Mouse (Mus musculus) liver, embryonic 11.5 days (tissue): ENCODE measurements around the gene Tbc1d9. TPM values are rescaled to one million over a fixed set of nuclear protein-coding genes. Genes with fewer than 3 reads are reported as not detected.
A peak's percentile ranks its signal among the peaks of the same experiment; 100 is the strongest.

Experiments
- ATAC-seq: fragments of 200-750 bp; cut with Nextera tagmentation; replicated peaks from 2 replicates; pipeline ENCODE4 v1.8.0; 2017; ENCODE audit warnings: moderate number of reproducible peaks, mild to moderate bottlenecking, moderate TSS enrichment, moderate library complexity; ENCODE audit not compliant: low FRiP score
- DNase-seq: peaks from one replicate; pipeline ENCODE4 v3.0.0-alpha.2; 2017; ENCODE audit warnings: low spot score
- H3K27ac ChIP-seq: fragments of 300-500 bp; sonication (generic); 2 replicates; pipeline ENCODE4 v1.5.1; 2014; ENCODE audit warnings: mild to moderate bottlenecking, low read depth, low read length, control low read depth
- H3K27me3 ChIP-seq: fragments of 300-500 bp; sonication (generic); replicated peaks from 2 replicates; pipeline ENCODE4 v1.6.1; 2014; ENCODE audit warnings: low read length, mixed read lengths; ENCODE audit not compliant: control insufficient read depth, insufficient read depth
- H3K36me3 ChIP-seq: fragments of 300-500 bp; sonication (generic); 2 replicates; pipeline ENCODE4 v1.6.1; 2014; ENCODE audit warnings: mild to moderate bottlenecking, low read length, moderate library complexity, mixed read lengths; ENCODE audit not compliant: control insufficient read depth, insufficient read depth
- H3K4me1 ChIP-seq: fragments of 300-500 bp; sonication (generic); replicated peaks from 2 replicates; pipeline ENCODE4 v1.6.1; 2014; ENCODE audit warnings: low read length, mixed read lengths; ENCODE audit not compliant: control insufficient read depth, insufficient read depth
- H3K4me2 ChIP-seq: fragments of 300-500 bp; sonication (generic); 2 replicates; pipeline ENCODE4 v1.6.1; 2014; ENCODE audit warnings: mild to moderate bottlenecking, control low read depth, moderate library complexity
- H3K4me3 ChIP-seq: fragments of 300-500 bp; sonication (generic); 2 replicates; pipeline ENCODE4 v1.5.1; 2014; ENCODE audit warnings: low read depth, low read length, control low read depth
- H3K9ac ChIP-seq: fragments of 300-500 bp; sonication (generic); 2 replicates; pipeline ENCODE4 v1.6.1; 2014; ENCODE audit warnings: low read depth, low read length, control low read depth
- H3K9me3 ChIP-seq: fragments of 300-500 bp; sonication (generic); 2 replicates; pipeline ENCODE4 v1.6.1; 2016; ENCODE audit warnings: low read length, inconsistent platforms, mixed read lengths; ENCODE audit not compliant: control insufficient read depth
- WGBS: fragments of 180-500 bp; shearing (Covaris S2); extraction: QIAGEN DNeasy Blood & Tissue Kit; methylation state at CpG from one replicate; pipeline ENCODE4 v1.1.7; 2014; 5-methylcytosine and 5-hydroxymethylcytosine counted together
- polyA plus RNA-seq: library from polyadenylated mRNA; unstranded; fragments of >200 nt; fragmentation: Nextera tagmentation; extraction: Ambion mirVana; gene quantifications from 2 replicates; pipeline ENCODE4 v1.2.1, GENCODE M21; 2014

The Tbc1d9 gene
- polyA plus RNA-seq, 1 experiment from 2014 or later, result 0.86 TPM

GRCm38 (mm10) chr8:83210676-83211075 lies 45.5 kb downstream of the Tbc1d9 start:
- ATAC-seq, result no peak
- WGBS, result 85% methylated on average over 7 of the region's 7 CpGs

GRCm38 (mm10) chr8:83215065-83215464 lies 49.9 kb downstream of the Tbc1d9 start:
- no peak overlapping the region for H3K4me3 ChIP-seq
- no peaks in the 10 kb centered on the region for H3K36me3 ChIP-seq
- H3K4me2 ChIP-seq, result peak overlapping the region; percentile 53
- H3K4me1 ChIP-seq, result peaks cover 17% of the 10 kb centered on the region
- WGBS, result 24% methylated on average over 5 of the region's 5 CpGs
- H3K9ac ChIP-seq, result peak overlapping the region; percentile 40; the same call in 1 of the 2 replicates
- DNase-seq, result no peak
- H3K27ac ChIP-seq, result peak overlapping the region; percentile 94
- H3K9me3 ChIP-seq, result no peaks in the 10 kb centered on the region
- H3K27me3 ChIP-seq, result no peaks in the 10 kb centered on the region
- ATAC-seq, result peak; percentile 98

More at GRCm38 (mm10) chr8:83210676-83211075, 45.5 kb downstream of the Tbc1d9 start:
- H3K9ac ChIP-seq, result no peak overlapping the region
- peaks cover 10% of the 10 kb centered on the region for H3K4me1 ChIP-seq
- H3K27ac ChIP-seq, result no peak overlapping the region
- no peak overlapping the region for H3K4me3 ChIP-seq
- no peak overlapping the region for H3K4me2 ChIP-seq
- H3K36me3 ChIP-seq, result no peaks in the 10 kb centered on the region
- no peak for DNase-seq
- H3K27me3 ChIP-seq, result no peaks in the 10 kb centered on the region; the same call in 1 of the 2 replicates
- no peaks in the 10 kb centered on the region for H3K9me3 ChIP-seq

GRCm38 (mm10) chr8:83216520-83216919 lies 51.4 kb downstream of the Tbc1d9 start:
- H3K9ac ChIP-seq, result no peak overlapping the region
- no peak overlapping the region for H3K4me3 ChIP-seq
- H3K27ac ChIP-seq, result no peak overlapping the region
- WGBS, result 80% methylated on average over 6 of the region's 6 CpGs
- no peaks in the 10 kb centered on the region for H3K27me3 ChIP-seq
- peaks cover 17% of the 10 kb centered on the region for H3K4me1 ChIP-seq
- ATAC-seq (no peak), DNase-seq (no peak)
- H3K9me3 ChIP-seq, result no peaks in the 10 kb centered on the region
- H3K36me3 ChIP-seq, result no peaks in the 10 kb centered on the region
- peak overlapping the region; percentile 53 for H3K4me2 ChIP-seq

- Histone ChIP-seq H3K9ac (no peak overlapping the region), H3K36me3 (no peaks in the 10 kb centered on the region), H3K27me3 (no peaks in the 10 kb centered on the region), H3K9me3 (no peaks in the 10 kb centered on the region), H3K27ac (no peak overlapping the region), H3K4me3 (no peak overlapping the region), H3K4me2 (no peak overlapping the region), H3K4me1 (peaks cover 17% of the 10 kb centered on the region)
- ATAC-seq, result no peak
- no peak for DNase-seq
- 82% methylated on average over 9 of the region's 9 CpGs for WGBS
Observed at GRCm38 (mm10) chr8:83217196-83217595, 52.0 kb downstream of the Tbc1d9 start.

- no peaks in the 10 kb centered on the region for H3K36me3 ChIP-seq
- H3K9me3 ChIP-seq, result no peaks in the 10 kb centered on the region
- DNase-seq (no peak), ATAC-seq (no peak)
- H3K27me3 ChIP-seq, result no peaks in the 10 kb centered on the region
- no peak overlapping the region for H3K4me3 ChIP-seq
- H3K27ac ChIP-seq, result no peak overlapping the region
- peaks cover 17% of the 10 kb centered on the region for H3K4me1 ChIP-seq
- WGBS, result 87% methylated on average over 2 of the region's 2 CpGs
- H3K4me2 ChIP-seq, result no peak overlapping the region
- H3K9ac ChIP-seq, result no peak overlapping the region
Observed at GRCm38 (mm10) chr8:83217891-83218290, 52.7 kb downstream of the Tbc1d9 start.

GRCm38 (mm10) chr8:83219392-83219791 lies 54.2 kb downstream of the Tbc1d9 start:
- WGBS, result 85% methylated on average over 8 of the region's 8 CpGs
- Histone ChIP-seq H3K27me3 (no peaks in the 10 kb centered on the region), H3K9ac (no peak overlapping the region), H3K4me1 (peaks cover 17% of the 10 kb centered on the region), H3K36me3 (no peaks in the 10 kb centered on the region), H3K9me3 (no peaks in the 10 kb centered on the region), H3K4me3 (no peak overlapping the region), H3K4me2 (no peak overlapping the region), H3K27ac (no peak overlapping the region)
- no peak for DNase-seq
- no peak for ATAC-seq

- no peaks in the 10 kb centered on the region for H3K9me3 ChIP-seq
- H3K27ac ChIP-seq, result no peak overlapping the region
- H3K9ac ChIP-seq, result no peak overlapping the region
- ATAC-seq (no peak), DNase-seq (no peak)
- WGBS, result 86% methylated on average over 3 of the region's 3 CpGs
- no peak overlapping the region for H3K4me3 ChIP-seq
- no peak overlapping the region for H3K4me2 ChIP-seq
- H3K27me3 ChIP-seq, result no peaks in the 10 kb centered on the region
- peaks cover 7% of the 10 kb centered on the region for H3K4me1 ChIP-seq
- no peaks in the 10 kb centered on the region for H3K36me3 ChIP-seq
Observed at GRCm38 (mm10) chr8:83220746-83221145, 55.6 kb downstream of the Tbc1d9 start.

- Histone ChIP-seq H3K4me3 (no peak overlapping the region), H3K9ac (no peak overlapping the region), H3K4me1 (no peaks in the 10 kb centered on the region), H3K27ac (no peak overlapping the region), H3K9me3 (no peaks in the 10 kb centered on the region), H3K36me3 (no peaks in the 10 kb centered on the region), H3K27me3 (no peaks in the 10 kb centered on the region), H3K4me2 (no peak overlapping the region)
- whole genome bisulfite sequencing, result 86% methylated on average over 5 of the region's 5 CpGs
- ATAC-seq (no peak), DNase-seq (no peak)
Observed at GRCm38 (mm10) chr8:83224754-83225416, 59.7 kb downstream of the Tbc1d9 start.

GRCm38 (mm10) chr8:83225598-83225997 lies 60.4 kb downstream of the Tbc1d9 start:
- Histone ChIP-seq H3K4me3 (no peak overlapping the region), H3K9ac (no peak overlapping the region), H3K36me3 (no peaks in the 10 kb centered on the region), H3K27ac (no peak overlapping the region), H3K27me3 (no peaks in the 10 kb centered on the region), H3K4me2 (no peak overlapping the region), H3K4me1 (no peaks in the 10 kb centered on the region), H3K9me3 (no peaks in the 10 kb centered on the region)
- no peak for ATAC-seq
- WGBS, result 79% methylated on average over 2 of the region's 2 CpGs
- DNase-seq, result no peak
